In the genomic region with DNA sequence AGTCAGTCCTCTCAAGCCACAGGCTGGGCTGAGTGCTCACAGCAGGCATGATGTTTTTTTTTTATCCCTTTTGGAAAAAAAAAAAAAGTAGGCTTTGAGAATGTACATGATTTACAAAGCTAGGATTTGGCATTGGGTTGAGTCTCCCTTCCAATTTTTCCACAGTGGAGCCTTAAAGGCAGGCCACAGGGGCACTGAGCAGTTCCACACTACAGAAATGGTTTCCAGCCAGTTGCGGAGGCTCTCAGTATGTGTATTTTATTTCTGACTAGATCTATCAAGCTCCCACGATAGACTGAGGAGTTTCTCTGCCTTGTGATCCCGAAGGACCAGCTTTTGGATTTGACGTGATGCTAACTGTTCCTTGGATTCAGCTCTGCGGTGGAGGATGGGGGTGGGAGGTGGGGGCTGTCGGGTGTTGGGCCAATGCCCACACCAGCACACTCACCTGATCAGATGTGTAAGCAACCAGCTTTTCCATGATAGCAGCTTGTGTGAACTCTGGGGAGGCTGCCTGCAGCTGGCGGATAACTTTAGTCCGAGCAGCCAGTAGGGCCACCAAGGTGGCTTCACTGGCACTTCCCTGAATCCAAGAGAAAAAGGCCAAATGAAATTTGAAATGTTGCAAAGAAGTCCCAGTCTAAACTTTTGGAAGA, we compare ENCODE assay signal across 19 mouse cellular contexts. TPM values are rescaled to one million over a fixed set of nuclear protein-coding genes. Genes with fewer than 3 reads are reported as not detected.
DNase-seq lines count a peak whose midpoint lies in the region; ATAC-seq and TF ChIP-seq lines count a peak whose summit lies in the region.
"Had no signal": no experiment of that assay in that cellular context is flagged by ENCODE, and none has a peak within 500 bp of the region (broad histone marks: within the 10 kb centered on the region; RNA-seq: fewer than 3 reads in every experiment).

No protein-coding gene starts in this region.

- TF ChIP-seq EP300 in liver, postnatal 0 days (IDR thresholded peaks at IDR 0.05; ENCODE audit: low read depth), result no peak

- TF ChIP-seq POLR2A in embryonic fibroblast, embryonic 13.5 days (IDR thresholded peaks at IDR 0.05; ENCODE audit: low read depth, low read length), result no peak

- peak overlapping the region; percentile 48 for H3K27ac ChIP-seq in heart, embryonic 15.5 days
- H3K27ac ChIP-seq in liver, embryonic 11.5 days (ENCODE audit: low read depth, low read length), result no peak overlapping the region
- no peak overlapping the region for H3K27ac ChIP-seq in liver, postnatal 0 days (ENCODE audit: low read depth)
- H3K27ac ChIP-seq in embryonic fibroblast, embryonic 13.5 days (ENCODE audit: insufficient read depth, low read length), result peak overlapping the region; percentile 38; the same call in 1 of the 2 replicates
- H3K27ac ChIP-seq in stomach, embryonic 14.5 days (ENCODE audit: low read length), result peak overlapping the region; percentile 92
- H3K27ac ChIP-seq: liver, embryonic 14.5 days; neural tube, embryonic 15.5 days had no signal

- no peaks in the 10 kb centered on the region for H3K27me3 ChIP-seq in heart, embryonic 15.5 days
- H3K27me3 ChIP-seq in liver, embryonic 11.5 days (replicated peaks; ENCODE audit: control insufficient read depth, insufficient read depth, low read length), result no peaks in the 10 kb centered on the region
- H3K27me3 ChIP-seq in liver, postnatal 0 days (ENCODE audit: insufficient read depth, low read length), result no peaks in the 10 kb centered on the region
- no peaks in the 10 kb centered on the region for H3K27me3 ChIP-seq in stomach, embryonic 14.5 days (ENCODE audit: control insufficient read depth, insufficient read depth, low read length)
- H3K27me3 ChIP-seq: neural tube, embryonic 15.5 days had no signal

- TF ChIP-seq CTCF in liver, postnatal 0 days (IDR thresholded peaks at IDR 0.05; ENCODE audit: low read depth), result no peak
- no peak for TF ChIP-seq CTCF in embryonic fibroblast, embryonic 13.5 days (IDR thresholded peaks at IDR 0.05; ENCODE audit: borderline replicate concordance, insufficient read depth, low read length)

- 67% methylated on average over 8 of the region's 8 CpGs for WGBS in heart, embryonic 15.5 days
- WGBS in liver, embryonic 11.5 days, result 76% methylated on average over 8 of the region's 8 CpGs
- 79% methylated on average over 8 of the region's 8 CpGs for WGBS in liver, postnatal 0 days (ENCODE audit: insufficient replicate concordance)
- WGBS in stomach, embryonic 14.5 days, result 42% methylated on average over 8 of the region's 8 CpGs

- H3K9ac ChIP-seq in heart, embryonic 15.5 days, result no peak overlapping the region
- H3K9ac ChIP-seq in liver, embryonic 11.5 days (ENCODE audit: low read depth, low read length), result no peak overlapping the region
- no peak overlapping the region for H3K9ac ChIP-seq in liver, postnatal 0 days (replicated peaks)
- H3K9ac ChIP-seq in stomach, embryonic 14.5 days (replicated peaks; ENCODE audit: low read depth, low read length), result no peak overlapping the region
- H3K9ac ChIP-seq: liver, embryonic 14.5 days; neural tube, embryonic 15.5 days had no signal

- H3K36me3 ChIP-seq in heart, embryonic 15.5 days, result no peaks in the 10 kb centered on the region
- H3K36me3 ChIP-seq in liver, embryonic 11.5 days (ENCODE audit: control insufficient read depth, insufficient read depth, low read length), result no peaks in the 10 kb centered on the region
- H3K36me3 ChIP-seq in liver, postnatal 0 days (replicated peaks; ENCODE audit: insufficient read depth, low read length), result peaks cover 2% of the 10 kb centered on the region
- no peaks in the 10 kb centered on the region for H3K36me3 ChIP-seq in stomach, embryonic 14.5 days (ENCODE audit: control insufficient read depth, insufficient read depth, low read length)
- H3K36me3 ChIP-seq: neural tube, embryonic 15.5 days had no signal

- peaks cover 30% of the 10 kb centered on the region for H3K4me1 ChIP-seq in heart, embryonic 15.5 days (replicated peaks)
- peaks cover 7% of the 10 kb centered on the region for H3K4me1 ChIP-seq in liver, embryonic 11.5 days (replicated peaks; ENCODE audit: control insufficient read depth, insufficient read depth, low read length)
- H3K4me1 ChIP-seq in liver, postnatal 0 days (ENCODE audit: insufficient read depth), result peaks cover 6% of the 10 kb centered on the region; the same call in 1 of the 2 replicates
- peaks cover 7% of the 10 kb centered on the region; the same call in 1 of the 2 replicates for H3K4me1 ChIP-seq in embryonic fibroblast, embryonic 13.5 days (ENCODE audit: control insufficient read depth, insufficient read depth, low read length)
- peaks cover 8% of the 10 kb centered on the region; the same call in 1 of the 2 replicates for H3K4me1 ChIP-seq in stomach, embryonic 14.5 days (ENCODE audit: control insufficient read depth, insufficient read depth, low read length)

- no peak overlapping the region for H3K4me3 ChIP-seq in heart, embryonic 15.5 days
- no peak overlapping the region for H3K4me3 ChIP-seq in liver, embryonic 11.5 days (ENCODE audit: low read depth, low read length)
- no peak overlapping the region for H3K4me3 ChIP-seq in liver, postnatal 0 days (ENCODE audit: low read depth, low read length)
- H3K4me3 ChIP-seq in embryonic fibroblast, embryonic 13.5 days (ENCODE audit: insufficient read depth, low read length), result no peak overlapping the region
- no peak overlapping the region for H3K4me3 ChIP-seq in stomach, embryonic 14.5 days (ENCODE audit: low read depth, low read length)
- H3K4me3 ChIP-seq: myocyte; neural tube, embryonic 15.5 days had no signal

- DNase-seq in heart, adult 11 months, result no peak
- DNase-seq in liver, embryonic 11.5 days (ENCODE audit: low spot score), result peak; percentile 27
- no peak for DNase-seq in liver, postnatal 0 days
- DNase-seq in ovary, postnatal 10 days (ENCODE audit: low spot score), result no peak
- DNase-seq in adrenal gland, adult (ENCODE audit: inconsistent age in 2 of 2, low spot score in 1 of 2), result no peak
- DNase-seq: adrenal gland, postnatal 14 days; cerebellum, adult 11-12 months; cerebellum, postnatal 25 days; gastrocnemius, postnatal 10 days; heart, postnatal 4 days; kidney, postnatal 36 days; layer of hippocampus, adult 9-11 months; midbrain, embryonic 14.5 days had no signal

- no peaks in the 10 kb centered on the region for H3K9me3 ChIP-seq in heart, embryonic 15.5 days (replicated peaks)
- no peaks in the 10 kb centered on the region for H3K9me3 ChIP-seq in liver, embryonic 11.5 days (ENCODE audit: control insufficient read depth, low read length)
- H3K9me3 ChIP-seq in liver, postnatal 0 days (ENCODE audit: low read length), result no peaks in the 10 kb centered on the region
- no peaks in the 10 kb centered on the region for H3K9me3 ChIP-seq in stomach, embryonic 14.5 days (ENCODE audit: control insufficient read depth, low read depth, low read length)
- H3K9me3 ChIP-seq: neural tube, embryonic 15.5 days had no signal

- ATAC-seq in heart, embryonic 15.5 days (replicated peaks; ENCODE audit: insufficient number of reproducible peaks, insufficient read depth, low FRiP score, low read depth), result no peak
- ATAC-seq in liver, embryonic 11.5 days (replicated peaks; ENCODE audit: low FRiP score), result no peak
- ATAC-seq in liver, postnatal 0 days, result no peak
- peak; percentile 28; the same call in 1 of the 2 replicates for ATAC-seq in stomach, embryonic 14.5 days (ENCODE audit: insufficient number of reproducible peaks, insufficient read depth, low FRiP score, low read depth)

- no peak overlapping the region for H3K4me2 ChIP-seq in heart, embryonic 15.5 days
- no peak overlapping the region for H3K4me2 ChIP-seq in liver, embryonic 11.5 days
- no peak overlapping the region for H3K4me2 ChIP-seq in liver, postnatal 0 days (ENCODE audit: low read depth, low read length)
- no peak overlapping the region for H3K4me2 ChIP-seq in stomach, embryonic 14.5 days (replicated peaks; ENCODE audit: low read depth, low read length)
- H3K4me2 ChIP-seq: neural tube, embryonic 15.5 days had no signal

RNA-seq across cellular contexts. Expression of gene Ddc, which starts 33.4 kb away (rescaled TPM):
- polyA plus RNA-seq in heart, embryonic 15.5 days (2015; fragmentation: Nextera tagmentation; extraction: Ambion mirVana), result 92.1 and 115 TPM in 2 replicates
- 15.9 and 17.2 TPM in 2 replicates for polyA plus RNA-seq in liver, embryonic 11.5 days (2014; fragmentation: Nextera tagmentation; extraction: Ambion mirVana)
- 17.5 and 19.5 TPM in 2 replicates for polyA plus RNA-seq in liver, postnatal 0 days (2015; fragmentation: Nextera tagmentation; extraction: Ambion mirVana)
- 1.6 TPM in 2 replicates for polyA plus RNA-seq in embryonic fibroblast, embryonic 13.5 days (2011; ENCODE audit: insufficient read length, low read depth, missing spikeins)
- 36.7 and 47.2 TPM in 2 replicates for polyA plus RNA-seq in stomach, embryonic 14.5 days (2014; fragmentation: Nextera tagmentation; extraction: Ambion mirVana)

RNA-seq across cellular contexts. Expression of gene Fignl1, which starts 55.8 kb away (rescaled TPM):
- 42.5 and 45.8 TPM in 2 replicates for polyA plus RNA-seq in heart, embryonic 15.5 days (2015; fragmentation: Nextera tagmentation; extraction: Ambion mirVana)
- polyA plus RNA-seq in liver, embryonic 11.5 days (2014; fragmentation: Nextera tagmentation; extraction: Ambion mirVana), result 122 and 151 TPM in 2 replicates
- polyA plus RNA-seq in liver, postnatal 0 days (2015; fragmentation: Nextera tagmentation; extraction: Ambion mirVana), result 26.1 and 31.2 TPM in 2 replicates
- polyA plus RNA-seq in embryonic fibroblast, embryonic 13.5 days (2011; ENCODE audit: insufficient read length, low read depth, missing spikeins), result 17.5 and 24.4 TPM in 2 replicates
- polyA plus RNA-seq in stomach, embryonic 14.5 days (2014; fragmentation: Nextera tagmentation; extraction: Ambion mirVana), result 52.6 and 56.5 TPM in 2 replicates

Comparison
In these comparisons a context has a peak if more than half of its experiments do, and no peak if none do; other contexts are left out.
1. H3K27ac ChIP-seq: peak in heart, embryonic 15.5 days (single experiment), embryonic fibroblast, embryonic 13.5 days (single experiment) and stomach, embryonic 14.5 days (single experiment); none in liver, embryonic 11.5 days (single experiment) and liver, postnatal 0 days (single experiment).